Mouse (Mus musculus): ENCODE measurements around the gene Usp22.
"Not testable (repeated sequence)": the region's sequence is repeated elsewhere in the genome, so short reads cannot be mapped to it uniquely, and the experiment has no call there.

DNA sequence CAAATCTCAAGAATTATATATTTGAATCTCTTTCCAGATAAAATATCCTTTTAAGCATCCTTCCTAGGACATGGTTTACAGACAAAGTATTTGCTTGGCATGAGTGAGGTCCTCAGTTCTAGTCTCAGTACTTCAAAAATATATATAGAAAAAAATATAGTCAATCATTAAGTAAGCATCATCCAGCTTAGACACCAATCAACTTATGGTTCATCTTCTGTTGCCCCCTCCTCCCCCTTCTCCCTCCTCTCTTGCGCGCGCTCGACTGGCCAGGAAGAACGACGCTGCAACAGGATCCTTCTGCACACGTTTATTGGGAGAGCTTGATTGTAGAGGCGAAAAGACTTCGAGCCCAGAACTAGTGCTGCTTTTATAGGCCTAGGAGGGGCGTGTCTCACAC, 17.3 kb upstream of the Usp22 start:
- TF ChIP-seq CTCF (IDR thresholded peaks at IDR 0.05; ENCODE audit: low read depth, low read length); POLR2A (IDR thresholded peaks at IDR 0.05; ENCODE audit: borderline replicate concordance, low read depth, low read length): not testable (repeated sequence)

All from bone marrow macrophage, adult 2 months (primary cell).